Comparison of ENCODE assay signal across 8 mouse cellular contexts in the genomic region with DNA sequence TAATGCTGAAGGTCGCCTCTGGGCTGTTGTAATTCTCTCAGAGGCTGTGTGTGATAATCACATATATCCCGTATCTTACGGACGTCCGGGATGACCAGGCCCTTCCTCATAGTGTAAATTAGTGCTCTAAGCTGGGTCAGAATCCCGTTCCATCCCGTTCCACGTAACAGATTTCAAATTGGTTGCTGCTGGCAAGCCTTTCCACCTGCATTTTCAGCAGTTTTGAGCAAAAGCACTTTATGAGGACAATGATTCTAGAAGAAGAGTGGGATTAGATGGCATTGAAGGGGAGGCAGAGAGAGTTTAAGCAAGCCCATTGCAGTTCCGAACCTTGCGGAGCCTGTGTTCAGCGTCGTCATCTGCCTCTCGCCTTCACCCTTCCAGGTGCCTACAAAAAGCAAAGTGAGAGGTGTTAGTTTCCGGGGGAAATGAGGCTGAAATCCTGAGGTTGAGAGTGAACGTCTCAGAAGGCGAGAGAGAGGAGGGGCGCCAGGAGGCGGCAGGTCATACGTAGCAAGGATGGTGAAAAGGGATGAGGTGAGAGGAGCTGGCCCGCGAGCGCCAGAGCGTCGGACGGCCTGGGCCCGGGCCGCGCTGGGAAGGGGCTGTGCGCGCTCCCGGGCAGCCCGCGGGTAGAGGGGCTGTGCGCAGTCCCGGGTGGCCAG. TPM values are rescaled to one million over a fixed set of nuclear protein-coding genes. Genes with fewer than 3 reads are reported as not detected.
DNase-seq lines count a peak whose midpoint lies in the region; ATAC-seq and TF ChIP-seq lines count a peak whose summit lies in the region.

No protein-coding gene starts in this region.

- WGBS in thymus, adult 2 months: 7% methylated on average over 35 of the region's 35 CpGs
- 2% methylated on average over 31 of the region's 35 CpGs for WGBS in heart, embryonic 12.5 days
- WGBS in liver, embryonic 13.5 days (ENCODE audit: insufficient replicate concordance): 4% methylated on average over 35 of the region's 35 CpGs
- 2% methylated on average over 35 of the region's 35 CpGs for WGBS in small intestine, adult 2 months

- no peak for TF ChIP-seq POLR2A in thymus, adult 2 months (IDR thresholded peaks at IDR 0.05; ENCODE audit: control insufficient read depth, extremely low read depth, insufficient read depth, low read length, poor library complexity)
- no peak for TF ChIP-seq POLR2A in small intestine, adult 2 months (IDR thresholded peaks at IDR 0.05; ENCODE audit: low read depth, low read length)

- H3K9ac ChIP-seq in heart, embryonic 12.5 days: peak overlapping the region; percentile 74
- peak overlapping the region; percentile 79 for H3K9ac ChIP-seq in liver, embryonic 13.5 days

- intact Hi-C loops in gastrocnemius, adult 2 months (cut with DNase I): loop anchor here (2.0 to 5.0 kb wide), 2 partner anchors 36 kb away; partner anchors contain the start of genes Nagk and Zfp638
- intact Hi-C loops in gastrocnemius, postnatal 14 days (cut with DNase I; ENCODE audit: low total_unique reads): no loop called here

- no peaks in the 10 kb centered on the region for H3K36me3 ChIP-seq in thymus, adult 2 months (ENCODE audit: control insufficient read depth, insufficient read depth, low read length)
- H3K36me3 ChIP-seq in heart, embryonic 12.5 days: 0 out of 2 replicates have a peak, but pooled peaks cover 3% of the 10 kb centered on the region
- H3K36me3 ChIP-seq in liver, embryonic 13.5 days: no peaks in the 10 kb centered on the region
- no peaks in the 10 kb centered on the region for H3K36me3 ChIP-seq in small intestine, adult 2 months (ENCODE audit: control insufficient read depth, insufficient read depth, low read length)

- H3K4me2 ChIP-seq in heart, embryonic 12.5 days: peak overlapping the region; percentile 85
- H3K4me2 ChIP-seq in liver, embryonic 13.5 days: peak overlapping the region; percentile 94

- no peaks in the 10 kb centered on the region for H3K9me3 ChIP-seq in heart, embryonic 12.5 days (replicated peaks)
- no peaks in the 10 kb centered on the region for H3K9me3 ChIP-seq in liver, embryonic 13.5 days (replicated peaks)

- peak overlapping the region; percentile 91 for H3K27ac ChIP-seq in gastrocnemius, adult 2 months
- peak overlapping the region; percentile 39 for H3K27ac ChIP-seq in thymus, adult 2 months (ENCODE audit: control insufficient read depth, insufficient read depth, low read length)
- H3K27ac ChIP-seq in heart, embryonic 12.5 days (ENCODE audit: poor library complexity, severe bottlenecking): peak overlapping the region; percentile 55
- H3K27ac ChIP-seq in liver, embryonic 13.5 days: peak overlapping the region; percentile 66
- peak overlapping the region; percentile 26; the same call in 1 of the 2 replicates for H3K27ac ChIP-seq in small intestine, adult 2 months (ENCODE audit: insufficient read depth, low read depth, low read length)

- H3K4me3 ChIP-seq in gastrocnemius, adult 2 months: peak overlapping the region; percentile 77
- peak overlapping the region; percentile 79 for H3K4me3 ChIP-seq in thymus, adult 2 months (ENCODE audit: control insufficient read depth, insufficient read depth, low read length)
- peak overlapping the region; percentile 72 for H3K4me3 ChIP-seq in heart, embryonic 12.5 days
- peak overlapping the region; percentile 69 for H3K4me3 ChIP-seq in liver, embryonic 13.5 days (replicated peaks)
- peak overlapping the region; percentile 74 for H3K4me3 ChIP-seq in small intestine, adult 2 months (ENCODE audit: low read depth, low read length)

- no peak for DNase-seq in gastrocnemius, adult 2 months
- no peak for DNase-seq in gastrocnemius, postnatal 14 days
- DNase-seq in thymus, adult 2 months: peak; percentile 55
- DNase-seq in thymus, postnatal 36 days: no peak
- no peak for DNase-seq in liver, embryonic 13.5 days
- DNase-seq in right cerebral cortex, postnatal 14 days: no peak

- 0 out of 2 replicates have a peak, but pooled peaks cover 4% of the 10 kb centered on the region for H3K4me1 ChIP-seq in thymus, adult 2 months (replicated peaks; ENCODE audit: control insufficient read depth, insufficient read depth, low read length)
- peaks cover 4% of the 10 kb centered on the region; the same call in 1 of the 2 replicates for H3K4me1 ChIP-seq in heart, embryonic 12.5 days (replicated peaks)
- peaks cover 20% of the 10 kb centered on the region for H3K4me1 ChIP-seq in liver, embryonic 13.5 days (replicated peaks)
- H3K4me1 ChIP-seq in small intestine, adult 2 months (ENCODE audit: control insufficient read depth, insufficient read depth, insufficient read length, low read length): peaks cover 2% of the 10 kb centered on the region; the same call in 1 of the 2 replicates

- no peak; the same call in 1 of the 2 replicates for ATAC-seq in heart, embryonic 12.5 days (ENCODE audit: insufficient number of reproducible peaks, low FRiP score)
- no peak for ATAC-seq in liver, embryonic 13.5 days (ENCODE audit: low read depth)

- H3K27me3 ChIP-seq in thymus, adult 2 months (ENCODE audit: control insufficient read depth, insufficient read depth, low read length): no peaks in the 10 kb centered on the region
- no peaks in the 10 kb centered on the region for H3K27me3 ChIP-seq in heart, embryonic 12.5 days (replicated peaks)
- no peaks in the 10 kb centered on the region for H3K27me3 ChIP-seq in liver, embryonic 13.5 days
- H3K27me3 ChIP-seq in small intestine, adult 2 months (ENCODE audit: control insufficient read depth, insufficient read depth, low read length): no peaks in the 10 kb centered on the region

- TF ChIP-seq CTCF in gastrocnemius, adult 2 months (IDR thresholded peaks at IDR 0.05): no peak
- TF ChIP-seq CTCF in thymus, adult 2 months (IDR thresholded peaks at IDR 0.05; ENCODE audit: borderline replicate concordance, control insufficient read depth, extremely low read depth, insufficient read depth, low read length, poor library complexity): no peak; the same call in 1 of the 2 replicates
- no peak for TF ChIP-seq CTCF in small intestine, adult 2 months (IDR thresholded peaks at IDR 0.05; ENCODE audit: extremely low read depth, insufficient read length, insufficient replicate concordance, low read depth, low read length)

RNA-seq across cellular contexts. Expression of gene Paip2b, which starts 0.5 kb away (rescaled TPM):
- total RNA-seq in gastrocnemius, adult 2 months (2021): 100 to 1,000 TPM in 1 of 2 experiments, 10 to 100 TPM in 1; 89.1 to 102 TPM
- total RNA-seq in gastrocnemius, postnatal 14 days (2021): 10 to 100 TPM; 32.4 to 47.7 TPM
- 15.2 and 16.8 TPM in 2 replicates for polyA plus RNA-seq in thymus, adult 2 months (2012; rRNA removed)
- polyA plus RNA-seq in heart, embryonic 12.5 days (2016; fragmentation: Nextera tagmentation; extraction: Ambion mirVana): 12.2 and 13.6 TPM in 2 replicates
- polyA plus RNA-seq in liver, embryonic 13.5 days (2015; fragmentation: Nextera tagmentation; extraction: Ambion mirVana): 3.7 and 3.9 TPM in 2 replicates
- polyA plus RNA-seq in small intestine, adult 2 months (2012; rRNA removed): 1.4 TPM in 2 replicates

RNA-seq across cellular contexts. Expression of gene Zfp638, which starts 35.8 kb away (rescaled TPM):
- 10 to 100 TPM; 50.4 to 52.1 TPM for total RNA-seq in gastrocnemius, adult 2 months (2021)
- 10 to 100 TPM; 31.3 to 37.2 TPM for total RNA-seq in gastrocnemius, postnatal 14 days (2021)
- polyA plus RNA-seq in thymus, adult 2 months (2012; rRNA removed): 21.3 and 24.2 TPM in 2 replicates
- 53.2 and 56.0 TPM in 2 replicates for polyA plus RNA-seq in heart, embryonic 12.5 days (2016; fragmentation: Nextera tagmentation; extraction: Ambion mirVana)
- polyA plus RNA-seq in liver, embryonic 13.5 days (2015; fragmentation: Nextera tagmentation; extraction: Ambion mirVana): 16.7 and 22.3 TPM in 2 replicates
- 1.8 and 2.9 TPM in 2 replicates for polyA plus RNA-seq in small intestine, adult 2 months (2012; rRNA removed)

RNA-seq across cellular contexts. Expression of gene Nagk, which starts 36.3 kb away (rescaled TPM):
- 1 to 10 TPM; 5.3 to 5.5 TPM for total RNA-seq in gastrocnemius, adult 2 months (2021)
- 1 to 10 TPM; 6.8 to 8.4 TPM for total RNA-seq in gastrocnemius, postnatal 14 days (2021)
- 15.7 and 18.7 TPM in 2 replicates for polyA plus RNA-seq in thymus, adult 2 months (2012; rRNA removed)
- polyA plus RNA-seq in heart, embryonic 12.5 days (2016; fragmentation: Nextera tagmentation; extraction: Ambion mirVana): 51.6 and 54.1 TPM in 2 replicates
- polyA plus RNA-seq in liver, embryonic 13.5 days (2015; fragmentation: Nextera tagmentation; extraction: Ambion mirVana): 13.4 and 14.3 TPM in 2 replicates
- 11.1 and 25.8 TPM in 2 replicates for polyA plus RNA-seq in small intestine, adult 2 months (2012; rRNA removed)

RNA-seq across cellular contexts. Expression of gene Tex261, which starts 55.5 kb away (rescaled TPM):
- 10 to 100 TPM; 42.0 to 47.9 TPM for total RNA-seq in gastrocnemius, adult 2 months (2021)
- 10 to 100 TPM; 35.5 to 35.8 TPM for total RNA-seq in gastrocnemius, postnatal 14 days (2021)
- 183 and 190 TPM in 2 replicates for polyA plus RNA-seq in thymus, adult 2 months (2012; rRNA removed)
- 67.7 and 76.3 TPM in 2 replicates for polyA plus RNA-seq in heart, embryonic 12.5 days (2016; fragmentation: Nextera tagmentation; extraction: Ambion mirVana)
- polyA plus RNA-seq in liver, embryonic 13.5 days (2015; fragmentation: Nextera tagmentation; extraction: Ambion mirVana): 50.1 and 57.5 TPM in 2 replicates
- polyA plus RNA-seq in small intestine, adult 2 months (2012; rRNA removed): 53.8 and 90.5 TPM in 2 replicates

Comparison
In these comparisons a context has a peak if more than half of its experiments do, and no peak if none do; other contexts are left out.
1. H3K27ac ChIP-seq: peak in every context shown above with its lines; median percentile 91 in gastrocnemius, adult 2 months; 66 in liver, embryonic 13.5 days; 55 in heart, embryonic 12.5 days; 39 in thymus, adult 2 months; 26 in small intestine, adult 2 months.